ENCODE assay signal across 21 mouse cellular contexts in the genomic region with DNA sequence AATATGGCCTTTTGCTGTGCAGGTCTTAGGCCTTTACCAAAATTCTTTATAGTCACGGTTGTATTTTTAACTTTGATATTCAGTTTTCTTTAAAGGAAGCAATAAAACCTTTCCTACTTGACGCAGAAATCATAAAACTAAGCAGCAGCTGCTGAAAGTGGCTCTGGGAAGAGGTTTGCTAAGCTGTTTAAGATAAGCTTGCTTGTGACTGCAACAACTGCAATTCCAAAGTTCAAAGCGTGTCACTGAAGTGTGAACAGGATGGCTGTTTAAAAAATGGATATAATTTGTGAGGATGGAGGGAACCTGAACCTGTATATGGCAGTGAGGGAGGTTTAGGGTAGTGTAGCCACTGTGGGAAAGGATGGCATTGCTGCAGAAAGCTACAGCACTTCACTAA. TPM values are rescaled to one million over a fixed set of nuclear protein-coding genes. Genes with fewer than 3 reads are reported as not detected.
A peak's percentile ranks its signal among the peaks of the same experiment; 100 is the strongest.
DNase-seq lines count a peak whose midpoint lies in the region; ATAC-seq and TF ChIP-seq lines count a peak whose summit lies in the region.
"Had no signal": no experiment of that assay in that cellular context is flagged by ENCODE, and none has a peak within 500 bp of the region (broad histone marks: within the 10 kb centered on the region; RNA-seq: fewer than 3 reads in every experiment).

No protein-coding gene starts in this region.

- H3K4me1 ChIP-seq in liver, embryonic 11.5 days (replicated peaks; ENCODE audit: control insufficient read depth, insufficient read depth, low read length), result peaks cover 4% of the 10 kb centered on the region
- peaks cover 4% of the 10 kb centered on the region; the same call in 1 of the 2 replicates for H3K4me1 ChIP-seq in intestine, embryonic 15.5 days (replicated peaks)
- H3K4me1 ChIP-seq in liver, embryonic 14.5 days (replicated peaks; ENCODE audit: control insufficient read depth in 2 of 2, insufficient read depth in 2 of 2, low read length in 1 of 2), result peaks cover 4 to 7% of the 10 kb centered on the region in 2 experiments; a peak in 3 of 4 replicates

- no peak overlapping the region for H3K9ac ChIP-seq in liver, embryonic 11.5 days (ENCODE audit: low read depth, low read length)
- no peak overlapping the region for H3K9ac ChIP-seq in intestine, embryonic 15.5 days
- H3K9ac ChIP-seq in liver, embryonic 14.5 days (replicated peaks), result 0 out of 2 replicates have a peak overlapping the region, but pooled peaks have one; percentile 3
- H3K9ac ChIP-seq: embryonic facial prominence, embryonic 13.5 days; forebrain, embryonic 12.5 days; heart, embryonic 13.5 days; hindbrain, embryonic 13.5 days had no signal

- H3K27ac ChIP-seq in liver, embryonic 11.5 days (ENCODE audit: low read depth, low read length), result 0 out of 2 replicates have a peak overlapping the region, but pooled peaks have one; percentile 0
- no peak overlapping the region for H3K27ac ChIP-seq in intestine, embryonic 15.5 days
- no peak overlapping the region for H3K27ac ChIP-seq in liver, embryonic 14.5 days
- H3K27ac ChIP-seq: embryonic facial prominence, embryonic 13.5 days; forebrain, embryonic 12.5 days; heart, embryonic 13.5 days; hindbrain, embryonic 13.5 days had no signal

- H3K9me3 ChIP-seq in liver, embryonic 11.5 days (ENCODE audit: control insufficient read depth, low read length), result no peaks in the 10 kb centered on the region
- H3K9me3 ChIP-seq in intestine, embryonic 15.5 days, result no peaks in the 10 kb centered on the region
- no peaks in the 10 kb centered on the region for H3K9me3 ChIP-seq in liver, embryonic 14.5 days (ENCODE audit: control insufficient read depth, low read length)
- H3K9me3 ChIP-seq: embryonic facial prominence, embryonic 13.5 days; forebrain, embryonic 12.5 days; heart, embryonic 13.5 days; hindbrain, embryonic 13.5 days had no signal

- no peak overlapping the region for H3K4me2 ChIP-seq in liver, embryonic 11.5 days
- no peak overlapping the region for H3K4me2 ChIP-seq in intestine, embryonic 15.5 days (replicated peaks)
- H3K4me2 ChIP-seq in liver, embryonic 14.5 days (ENCODE audit: low read depth), result no peak overlapping the region
- H3K4me2 ChIP-seq: embryonic facial prominence, embryonic 13.5 days; forebrain, embryonic 12.5 days; heart, embryonic 13.5 days; hindbrain, embryonic 13.5 days had no signal

- no peak for TF ChIP-seq CTCF in liver, embryonic 14.5 days (IDR thresholded peaks at IDR 0.05; ENCODE audit: low read depth)

- H3K27me3 ChIP-seq in liver, embryonic 11.5 days (replicated peaks; ENCODE audit: control insufficient read depth, insufficient read depth, low read length), result no peaks in the 10 kb centered on the region
- no peaks in the 10 kb centered on the region for H3K27me3 ChIP-seq in intestine, embryonic 15.5 days (replicated peaks)
- H3K27me3 ChIP-seq in liver, embryonic 14.5 days (ENCODE audit: control insufficient read depth, insufficient read depth, low read length), result no peaks in the 10 kb centered on the region
- H3K27me3 ChIP-seq: CH12.LX; embryonic facial prominence, embryonic 13.5 days; forebrain, embryonic 12.5 days; heart, embryonic 13.5 days; hindbrain, embryonic 13.5 days; Patski had no signal

- TF ChIP-seq EP300 in liver, embryonic 14.5 days (IDR thresholded peaks at IDR 0.05; ENCODE audit: low read depth), result no peak

- no peak overlapping the region for H3K4me3 ChIP-seq in liver, embryonic 11.5 days (ENCODE audit: low read depth, low read length)
- no peak overlapping the region for H3K4me3 ChIP-seq in intestine, embryonic 15.5 days (replicated peaks)
- H3K4me3 ChIP-seq in liver, embryonic 14.5 days (ENCODE audit: insufficient read depth in 1 of 2, low read depth in 2 of 2, low read length in 2 of 2), result no peak overlapping the region
- H3K4me3 ChIP-seq: embryonic facial prominence, embryonic 13.5 days; forebrain, embryonic 12.5 days; heart, embryonic 13.5 days; hindbrain, embryonic 13.5 days had no signal

- peaks cover 3% of the 10 kb centered on the region; the same call in 1 of the 2 replicates for H3K36me3 ChIP-seq in liver, embryonic 11.5 days (ENCODE audit: control insufficient read depth, insufficient read depth, low read length)
- peaks cover 12% of the 10 kb centered on the region; the same call in 1 of the 2 replicates for H3K36me3 ChIP-seq in intestine, embryonic 15.5 days
- H3K36me3 ChIP-seq in liver, embryonic 14.5 days (replicated peaks; ENCODE audit: control insufficient read depth, insufficient read depth, low read depth), result peaks cover 34% of the 10 kb centered on the region

- 82% methylated on average over 3 of the region's 3 CpGs for WGBS in liver, embryonic 11.5 days
- WGBS in intestine, embryonic 15.5 days, result 51% methylated on average over 3 of the region's 3 CpGs
- WGBS in liver, embryonic 14.5 days (ENCODE audit: insufficient replicate concordance), result 65% methylated on average over 3 of the region's 3 CpGs

- no peak for ATAC-seq in liver, embryonic 11.5 days (replicated peaks; ENCODE audit: low FRiP score)
- ATAC-seq in intestine, embryonic 15.5 days, result peak; percentile 88
- ATAC-seq in liver, embryonic 14.5 days (ENCODE audit: insufficient read depth), result no peak
- ATAC-seq: activated CD4-positive, CD25-positive, alpha-beta regulatory T cell, adult 4 months; forebrain, embryonic 16.5 days; Patski had no signal

- no peak for DNase-seq in liver, embryonic 11.5 days (ENCODE audit: low spot score)
- DNase-seq in liver, result no peak
- DNase-seq in liver, embryonic 14.5 days (ENCODE audit: low read depth in 3 of 3, low spot score in 3 of 3), result no peak
- DNase-seq in adrenal gland, postnatal 10 days, result no peak
- DNase-seq in retina, embryonic 14.5 days (ENCODE audit: low spot score), result no peak
- DNase-seq: adrenal gland, postnatal 25 days; cerebellum, adult 18-20 months; cerebellum, adult 9-11 months; cerebellum, postnatal 36 days; gastrocnemius, postnatal 25 days; heart, adult 11 months; heart, postnatal 10 days had no signal

RNA-seq across cellular contexts. Expression of a gene that starts 7.7 kb away (rescaled TPM):
- 15.1 and 16.7 TPM in 2 replicates for polyA plus RNA-seq in liver, embryonic 11.5 days (2014; fragmentation: Nextera tagmentation; extraction: Ambion mirVana)
- polyA plus RNA-seq in intestine, embryonic 15.5 days (2015; fragmentation: Nextera tagmentation; extraction: Ambion mirVana), result 10.1 and 10.2 TPM in 2 replicates
- polyA plus RNA-seq in liver, embryonic 14.5 days (2012; rRNA removed), result 3.2 and 3.4 TPM in 2 replicates
- 6.5 and 7.3 TPM in 2 replicates for polyA plus RNA-seq in liver, embryonic 14.5 days (2014; fragmentation: Nextera tagmentation; extraction: Ambion mirVana)
- total RNA-seq in adrenal gland, postnatal 10 days (2021), result 1 to 10 TPM; 7.5 to 8.5 TPM

RNA-seq across cellular contexts. Expression of a gene that starts 24.1 kb away (rescaled TPM):
- polyA plus RNA-seq in liver, embryonic 11.5 days (2014; fragmentation: Nextera tagmentation; extraction: Ambion mirVana), result 347 and 363 TPM in 2 replicates
- 592 and 625 TPM in 2 replicates for polyA plus RNA-seq in intestine, embryonic 15.5 days (2015; fragmentation: Nextera tagmentation; extraction: Ambion mirVana)
- polyA plus RNA-seq in liver, embryonic 14.5 days (2012; rRNA removed), result 37.7 and 51.2 TPM in 2 replicates
- 139 and 140 TPM in 2 replicates for polyA plus RNA-seq in liver, embryonic 14.5 days (2014; fragmentation: Nextera tagmentation; extraction: Ambion mirVana)
- 100 to 1,000 TPM; 168 to 191 TPM for total RNA-seq in adrenal gland, postnatal 10 days (2021)

RNA-seq across cellular contexts. Expression of a gene that starts 31.1 kb away (rescaled TPM):
- polyA plus RNA-seq in liver, embryonic 11.5 days (2014; fragmentation: Nextera tagmentation; extraction: Ambion mirVana), result 0.07 and 0.09 TPM in 2 replicates
- 0.05 and 0.08 TPM in 2 replicates for polyA plus RNA-seq in intestine, embryonic 15.5 days (2015; fragmentation: Nextera tagmentation; extraction: Ambion mirVana)
- polyA plus RNA-seq in liver, embryonic 14.5 days (2012; rRNA removed), result 0.01 TPM in 2 replicates
- polyA plus RNA-seq in liver, embryonic 14.5 days (2014; fragmentation: Nextera tagmentation; extraction: Ambion mirVana), result 0.03 TPM in 2 replicates
- under 1 TPM in 1 of 2 experiments, not detected in 1; 0.03 TPM for total RNA-seq in adrenal gland, postnatal 10 days (2021)
- total RNA-seq: adrenal gland, postnatal 25 days; gastrocnemius, postnatal 25 days had no signal
- polyA plus RNA-seq: activated CD4-positive, CD25-positive, alpha-beta regulatory T cell, adult 4 months; forebrain, embryonic 12.5 days had no signal
